Mouse (Mus musculus) gastrocnemius, postnatal 25 days (tissue): Measurements from ENCODE around the gene Map3k9. TPM values are rescaled to one million over a fixed set of nuclear protein-coding genes. Genes with fewer than 3 reads are reported as not detected.

Source experiments
- DNase-seq: peaks from one replicate; pipeline ENCODE4 v3.0.0; 2022
- total RNA-seq, 2 experiments: library from RNA; stranded (reverse); gene quantifications; 1 replicate in 1 of 2; 2 replicates in 1 of 2; pipeline ENCODE4 v1.2.3; 2021

Map3k9 gene
- total RNA-seq, 2 experiments from 2014 or later, result 0.08 to 0.13 TPM

- no peak for DNase-seq
These were observed 78.1 kb downstream of the Map3k9 start for GRCm38 (mm10) chr12:81702903-81703302.

GRCm38 (mm10) chr12:81698011-81698410 lies 83.0 kb downstream of the Map3k9 start:
- DNase-seq, result no peak

GRCm38 (mm10) chr12:81691177-81691730 lies 89.7 kb downstream of the Map3k9 start:
- no peak for DNase-seq

- no peak for DNase-seq
These were observed 90.2 kb downstream of the Map3k9 start for GRCm38 (mm10) chr12:81690751-81691150.

- no peak for DNase-seq
These were observed 90.9 kb downstream of the Map3k9 start for GRCm38 (mm10) chr12:81690111-81690510.

GRCm38 (mm10) chr12:81689505-81690056 lies 91.4 kb downstream of the Map3k9 start:
- no peak for DNase-seq

- no peak for DNase-seq
These were observed 92.4 kb downstream of the Map3k9 start for GRCm38 (mm10) chr12:81688537-81688936.

- no peak for DNase-seq
These were observed 93.1 kb downstream of the Map3k9 start for GRCm38 (mm10) chr12:81687873-81688272.

- DNase-seq, result no peak
These were observed 94.4 kb downstream of the Map3k9 start for GRCm38 (mm10) chr12:81686406-81687117.

GRCm38 (mm10) chr12:81685981-81686380 lies 95.0 kb downstream of the Map3k9 start:
- no peak for DNase-seq

- DNase-seq, result no peak
These were observed 96.9 kb downstream of the Map3k9 start for GRCm38 (mm10) chr12:81684096-81684495.

- DNase-seq, result no peak
These were observed 97.6 kb downstream of the Map3k9 start for GRCm38 (mm10) chr12:81683395-81683794.

- no peak for DNase-seq
These were observed 101.0 kb downstream of the Map3k9 start for GRCm38 (mm10) chr12:81679807-81680529.

- DNase-seq, result no peak
These were observed 105.4 kb downstream of the Map3k9 start for GRCm38 (mm10) chr12:81675557-81675956.

Other genes starting within 250 kb of the Map3k9 start
- 10 to 100 TPM; 34.2 to 37.1 TPM for gene Gm20498, start 248.3 kb downstream of the Map3k9 start, total RNA-seq
- gene Synj2bp, start 248.3 kb downstream of the Map3k9 start, total RNA-seq, result 10 to 100 TPM; 31.3 to 40.4 TPM
- gene Adam21, start 212.7 kb downstream of the Map3k9 start, total RNA-seq, result not detected
- gene Med6, start 186.2 kb downstream of the Map3k9 start, total RNA-seq, result 10 to 100 TPM in 1 of 2 experiments, 1 to 10 TPM in 1; 9.9 to 12.8 TPM
- 10 to 100 TPM in 1 of 2 experiments, 1 to 10 TPM in 1; 8.4 to 14.1 TPM for gene Ttc9, start 149.9 kb downstream of the Map3k9 start, total RNA-seq
- 10 to 100 TPM; 34.2 to 38.5 TPM for gene Pcnx, start 78.8 kb upstream of the Map3k9 start, total RNA-seq